Mouse (Mus musculus) neutrophil, adult 59 days (primary cell): ENCODE measurements around the gene Srpx. TPM values are rescaled to one million over a fixed set of nuclear protein-coding genes. Genes with fewer than 3 reads are reported as not detected.

Source experiments
- total RNA-seq, 2 experiments: library from RNA; stranded (reverse); gene quantifications; 1 replicate in 1 of 2; 2 replicates in 1 of 2; pipeline ENCODE4 v1.2.4; 2023

Gene Srpx
- under 1 TPM; 0.18 to 0.35 TPM for total RNA-seq

DNA sequence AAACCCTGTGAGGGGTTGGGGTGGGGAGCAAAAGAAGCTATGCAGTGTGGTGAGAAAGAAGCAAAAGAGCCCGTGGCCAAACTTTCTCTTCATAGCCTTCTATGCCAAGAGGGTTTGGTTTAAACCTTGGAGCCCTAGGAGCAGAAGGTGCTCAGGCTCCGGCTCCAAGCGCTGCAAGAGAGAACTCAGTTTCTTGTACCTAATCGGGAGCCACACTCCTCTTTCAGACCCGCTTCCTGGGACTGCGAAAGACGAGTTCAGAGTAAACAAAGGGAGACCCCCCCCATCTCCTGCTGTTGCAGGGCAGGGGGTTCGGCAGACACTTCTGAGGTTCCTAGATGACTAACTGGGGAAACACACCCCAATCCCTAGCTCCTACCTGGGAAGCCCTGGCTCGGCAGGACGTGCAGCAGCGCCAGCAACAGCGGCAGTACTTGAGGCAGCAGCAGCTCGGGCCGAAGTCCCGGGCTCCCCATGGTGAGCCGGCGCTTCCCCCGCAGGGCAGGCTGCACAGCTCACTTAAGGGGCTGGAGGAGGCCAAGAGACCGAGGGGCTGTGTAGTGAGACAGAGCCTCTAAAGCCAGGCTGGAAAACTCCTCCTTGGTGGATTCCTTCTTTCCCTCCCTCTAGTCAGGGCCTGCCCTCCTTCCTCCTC is at the start of gene Srpx:
Gene Srpx, minus strand, starts transcription at position 645 of the 655 bp plus-strand sequence.

Other genes with a start within 250 kb of the Srpx start
- gene Sytl5, start 232.1 kb downstream of the Srpx start, total RNA-seq, result not detected
- 1 to 10 TPM; 1.4 to 1.7 TPM for gene Rpgr, start 99.2 kb upstream of the Srpx start, total RNA-seq
- not detected for gene Otc, start 134.6 kb upstream of the Srpx start, total RNA-seq